Mouse (Mus musculus): ENCODE results near the gene Lat2. TPM values are rescaled to one million over a fixed set of nuclear protein-coding genes. Genes with fewer than 3 reads are reported as not detected.
A peak's percentile ranks its signal among the peaks of the same experiment; 100 is the strongest.

Lat2 gene
- polyA plus RNA-seq, 1 experiment from 2014 or later: 1.6 TPM

DNA sequence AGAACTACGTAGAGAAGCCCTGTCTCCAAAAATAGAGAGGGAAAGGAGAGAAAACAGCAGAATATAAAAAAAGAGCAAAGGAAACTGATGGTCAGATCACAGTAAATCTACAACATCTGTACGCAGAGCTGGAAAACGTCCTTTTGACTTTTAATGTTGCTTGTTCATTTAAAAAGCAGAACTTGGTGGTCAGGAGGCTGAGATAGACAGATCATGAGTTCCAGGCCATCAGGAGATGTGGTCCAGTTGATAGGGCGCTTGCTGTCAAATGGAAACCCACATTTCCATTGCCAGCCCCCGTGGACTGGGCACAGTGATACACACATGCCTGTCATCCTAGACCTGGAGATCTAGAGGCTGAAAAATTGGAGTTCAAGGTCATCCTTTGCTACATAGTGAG is 30.0 kb downstream of the Lat2 start:
- peak overlapping the region; percentile 76 for H3K4me2 ChIP-seq

DNA sequence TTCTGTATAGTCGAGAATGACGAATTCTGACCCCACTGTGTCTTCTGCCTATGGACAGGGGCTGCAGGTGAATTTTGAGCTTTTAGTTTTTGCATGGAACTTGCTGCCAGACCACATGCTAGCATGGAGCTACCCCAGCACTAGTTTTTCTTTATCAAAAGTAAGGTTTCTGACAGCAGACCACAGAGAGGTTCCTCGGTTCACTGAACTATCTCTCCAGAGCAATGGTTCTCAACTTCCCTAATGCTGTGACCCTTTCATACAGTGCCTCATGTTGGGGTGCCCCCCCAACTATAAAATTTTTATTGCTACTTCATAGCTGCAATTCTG is 31.0 kb downstream of the Lat2 start:
- H3K9me3 ChIP-seq (replicated peaks): no peaks in the 10 kb centered on the region

More for the DNA sequence above, 30.0 kb downstream of the Lat2 start:
- ATAC-seq (ENCODE audit: low read depth) (no peak), DNase-seq (no peak)
- Histone ChIP-seq H3K36me3 (peaks cover 30% of the 10 kb centered on the region), H3K9me3 (replicated peaks) (no peaks in the 10 kb centered on the region), H3K27me3 (no peaks in the 10 kb centered on the region), H3K4me1 (replicated peaks) (peaks cover 43% of the 10 kb centered on the region), H3K27ac (peak overlapping the region; percentile 75; the same call in 1 of the 2 replicates), H3K9ac (peak overlapping the region; percentile 87), H3K4me3 (replicated peaks) (no peak overlapping the region)
- 29% methylated on average over 5 of the region's 5 CpGs for WGBS (ENCODE audit: insufficient replicate concordance)

GRCm38 (mm10) chr5:134583006-134583883 is 31.6 kb downstream of the Lat2 start:
- peak; percentile 30; the same call in 1 of the 2 replicates for ATAC-seq (ENCODE audit: low read depth)
- no peak for DNase-seq
- Histone ChIP-seq H3K4me3 (replicated peaks) (peak overlapping the region; percentile 78), H3K4me1 (replicated peaks) (peaks cover 35% of the 10 kb centered on the region), H3K27ac (peak overlapping the region; percentile 75), H3K4me2 (peak overlapping the region; percentile 76), H3K9ac (peak overlapping the region; percentile 87), H3K36me3 (peaks cover 17% of the 10 kb centered on the region), H3K9me3 (replicated peaks) (no peaks in the 10 kb centered on the region), H3K27me3 (no peaks in the 10 kb centered on the region)
- WGBS (ENCODE audit: insufficient replicate concordance): 18% methylated on average over 15 of the region's 15 CpGs

More for the DNA sequence above, 31.0 kb downstream of the Lat2 start:
- Histone ChIP-seq H3K36me3 (peaks cover 22% of the 10 kb centered on the region), H3K27me3 (no peaks in the 10 kb centered on the region), H3K9ac (peak overlapping the region; percentile 87), H3K4me3 (replicated peaks) (peak overlapping the region; percentile 78), H3K27ac (peak overlapping the region; percentile 75), H3K4me2 (peak overlapping the region; percentile 76), H3K4me1 (replicated peaks) (peaks cover 40% of the 10 kb centered on the region)
- WGBS (ENCODE audit: insufficient replicate concordance): 28% methylated on average over 3 of the region's 3 CpGs
- DNase-seq (no peak), ATAC-seq (ENCODE audit: low read depth) (no peak)

DNA sequence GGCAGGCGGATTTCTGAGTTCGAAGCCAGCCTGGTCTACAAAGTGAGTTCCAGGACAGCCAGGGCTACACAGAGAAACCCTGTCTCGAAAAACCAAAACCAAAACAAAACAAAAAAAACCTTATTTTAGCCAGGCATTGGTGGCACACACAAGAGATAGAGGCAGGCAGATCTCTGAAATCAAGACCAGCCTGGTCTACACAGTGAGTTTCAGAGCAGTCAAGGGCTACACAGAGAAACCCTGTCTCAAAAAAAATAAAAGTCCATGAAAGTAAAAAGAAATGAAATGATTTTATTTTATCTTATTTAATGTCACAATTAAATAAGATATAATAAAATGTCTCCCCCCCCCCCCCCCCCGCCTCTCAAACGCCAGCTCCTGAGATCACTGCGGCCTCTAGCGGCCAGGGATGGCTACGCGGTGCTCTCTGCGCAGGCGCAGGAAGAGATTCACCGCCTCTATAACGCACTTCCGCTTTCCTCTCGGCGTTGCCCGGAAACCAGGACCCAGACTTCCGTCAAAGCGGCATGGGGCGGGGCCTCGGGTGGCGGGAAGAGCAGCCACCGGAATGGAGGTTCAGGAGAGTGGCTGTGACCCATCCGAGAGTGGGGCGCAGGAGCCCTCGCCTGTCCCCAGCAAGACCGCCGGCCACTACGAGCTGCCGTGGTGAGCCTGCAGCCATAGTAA is 32.5 kb downstream of the Lat2 start:
- DNase-seq (peak; percentile 95), ATAC-seq (ENCODE audit: low read depth) (peak; percentile 94)
- 8% methylated on average over 27 of the region's 30 CpGs for WGBS (ENCODE audit: insufficient replicate concordance)
- Histone ChIP-seq H3K4me1 (replicated peaks) (peaks cover 35% of the 10 kb centered on the region), H3K9me3 (replicated peaks) (no peaks in the 10 kb centered on the region), H3K4me2 (peak overlapping the region; percentile 76), H3K27me3 (no peaks in the 10 kb centered on the region), H3K27ac (peak overlapping the region; percentile 75), H3K4me3 (replicated peaks) (peak overlapping the region; percentile 78), H3K9ac (peak overlapping the region; percentile 87), H3K36me3 (peaks cover 11% of the 10 kb centered on the region)

- H3K27me3 ChIP-seq: no peaks in the 10 kb centered on the region
- peaks cover 43% of the 10 kb centered on the region for H3K4me1 ChIP-seq (replicated peaks)
- WGBS (ENCODE audit: insufficient replicate concordance): 75% methylated on average over 5 of the region's 5 CpGs
- H3K4me3 ChIP-seq (replicated peaks): no peak within 1 kb of the TSS
- H3K27ac ChIP-seq: no peak within 1 kb of the TSS
- H3K9me3 ChIP-seq (replicated peaks): no peaks in the 10 kb centered on the region
- no peak within 1 kb of the TSS for H3K9ac ChIP-seq
- DNase-seq (no peak), ATAC-seq (ENCODE audit: low read depth) (no peak)
- no peak within 1 kb of the TSS for H3K4me2 ChIP-seq
- no peaks in the 10 kb centered on the region for H3K36me3 ChIP-seq
Measured at GRCm38 (mm10) chr5:134581146-134581545, 33.7 kb downstream of the Lat2 start, which contains the start of gene Rfc2. Gene Rfc2 (plus strand): TSS chr5:134581366.

GRCm38 (mm10) chr5:134579135-134579534 is 35.7 kb downstream of the Lat2 start:
- Histone ChIP-seq H3K36me3 (no peaks in the 10 kb centered on the region), H3K27me3 (no peaks in the 10 kb centered on the region), H3K9ac (no peak overlapping the region), H3K9me3 (replicated peaks) (no peaks in the 10 kb centered on the region), H3K4me2 (no peak overlapping the region), H3K4me1 (replicated peaks) (peaks cover 30% of the 10 kb centered on the region), H3K27ac (no peak overlapping the region), H3K4me3 (replicated peaks) (no peak overlapping the region)
- 58% methylated on average over 3 of the region's 3 CpGs for WGBS (ENCODE audit: insufficient replicate concordance)
- DNase-seq (no peak), ATAC-seq (ENCODE audit: low read depth) (no peak)

- H3K4me1 ChIP-seq (replicated peaks): peaks cover 26% of the 10 kb centered on the region
- 79% methylated on average over 7 of the region's 7 CpGs for WGBS (ENCODE audit: insufficient replicate concordance)
- H3K9me3 ChIP-seq (replicated peaks): no peaks in the 10 kb centered on the region
- H3K27me3 ChIP-seq: no peaks in the 10 kb centered on the region
- no peak overlapping the region for H3K4me2 ChIP-seq
- H3K36me3 ChIP-seq: no peaks in the 10 kb centered on the region
- ATAC-seq (ENCODE audit: low read depth) (no peak), DNase-seq (no peak)
- H3K4me3 ChIP-seq (replicated peaks): no peak overlapping the region
- H3K27ac ChIP-seq: no peak overlapping the region
- H3K9ac ChIP-seq: no peak overlapping the region
Measured at GRCm38 (mm10) chr5:134577534-134577933, 37.3 kb downstream of the Lat2 start.

DNA sequence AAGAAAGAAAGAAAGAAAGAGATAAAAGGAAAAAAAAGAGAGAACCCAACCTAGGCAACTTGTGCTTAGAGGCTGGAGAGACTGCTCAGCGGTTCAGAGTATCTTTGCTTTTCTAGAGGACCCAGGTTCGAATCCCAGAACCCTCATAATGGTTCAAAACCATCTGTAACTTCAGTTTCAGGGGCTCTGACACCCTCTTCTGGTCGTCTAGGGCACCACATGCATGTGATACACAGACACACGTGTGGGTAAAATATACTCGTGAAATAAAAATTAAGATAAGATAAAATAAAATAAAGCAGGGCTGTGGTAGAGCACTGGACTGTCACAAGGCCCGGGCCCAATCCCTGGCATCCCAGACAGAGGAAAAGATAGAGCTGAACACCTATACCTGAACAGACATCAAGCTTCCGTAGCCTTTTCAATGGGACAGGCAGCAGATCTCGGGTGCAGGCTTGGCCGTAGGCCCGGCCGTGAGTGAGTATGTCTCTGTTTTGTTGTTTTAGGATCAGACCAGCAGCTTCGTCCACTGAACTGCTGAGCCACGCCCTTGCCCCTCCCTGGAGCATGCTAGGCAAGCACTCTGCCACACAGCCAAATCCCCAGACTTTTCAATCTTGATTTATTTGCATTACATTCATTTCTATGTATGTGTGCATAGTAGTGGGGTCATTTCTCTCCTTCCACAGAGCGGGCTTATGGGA is 38.2 kb downstream of the Lat2 start:
- H3K4me2 ChIP-seq: no peak overlapping the region
- H3K27me3 ChIP-seq: no peaks in the 10 kb centered on the region
- no peak for DNase-seq
- H3K27ac ChIP-seq: no peak overlapping the region
- H3K4me1 ChIP-seq (replicated peaks): peaks cover 35% of the 10 kb centered on the region
- WGBS (ENCODE audit: insufficient replicate concordance): 68% methylated on average over 14 of the region's 14 CpGs
- no peaks in the 10 kb centered on the region for H3K36me3 ChIP-seq
- H3K4me3 ChIP-seq (replicated peaks): no peak overlapping the region
- ATAC-seq (ENCODE audit: low read depth): no peak
- H3K9ac ChIP-seq: no peak overlapping the region
- no peaks in the 10 kb centered on the region for H3K9me3 ChIP-seq (replicated peaks)

- DNase-seq (no peak), ATAC-seq (ENCODE audit: low read depth) (no peak)
- 61% methylated on average over 5 of the region's 5 CpGs for WGBS (ENCODE audit: insufficient replicate concordance)
- Histone ChIP-seq H3K27me3 (no peaks in the 10 kb centered on the region), H3K36me3 (no peaks in the 10 kb centered on the region), H3K4me2 (no peak overlapping the region), H3K9me3 (replicated peaks) (no peaks in the 10 kb centered on the region), H3K27ac (no peak overlapping the region), H3K4me3 (replicated peaks) (no peak overlapping the region), H3K4me1 (replicated peaks) (peaks cover 40% of the 10 kb centered on the region), H3K9ac (no peak overlapping the region)
Measured at GRCm38 (mm10) chr5:134575833-134576232, 39.0 kb downstream of the Lat2 start.

DNA sequence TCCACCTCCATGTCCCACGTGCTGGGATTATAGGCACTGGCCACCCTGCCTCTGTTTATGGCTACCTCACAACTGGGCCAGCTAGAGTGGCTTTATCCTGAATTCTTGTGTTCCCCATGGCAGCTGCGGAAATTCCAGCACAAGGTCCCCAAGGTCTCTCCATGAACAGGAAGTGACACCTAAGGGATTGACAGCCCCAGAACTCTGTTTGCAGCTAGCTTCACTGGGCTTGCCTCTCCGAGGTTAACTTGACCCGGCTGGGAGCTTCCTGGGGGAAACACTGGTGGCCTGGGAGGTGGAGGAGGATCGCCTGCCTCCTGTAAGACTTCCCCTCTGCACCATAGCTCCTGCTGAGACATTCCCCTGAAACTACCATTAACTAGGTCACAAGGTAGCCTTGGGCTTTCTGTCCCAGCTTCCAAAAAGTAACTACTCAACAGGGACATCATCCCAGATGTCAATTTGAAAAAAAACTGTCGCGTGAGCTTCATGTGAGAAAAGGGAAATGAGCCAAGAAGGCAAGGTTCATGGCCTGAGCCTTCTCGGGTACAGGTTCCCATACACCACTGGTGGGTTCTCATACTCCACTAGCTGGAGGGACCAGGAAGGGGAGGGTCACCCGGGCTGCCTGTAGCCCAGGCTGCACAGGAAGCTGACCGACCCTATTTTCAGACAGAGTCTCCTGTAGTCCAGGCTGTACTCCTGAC is 42.2 kb downstream of the Lat2 start:
- WGBS (ENCODE audit: insufficient replicate concordance): 22% methylated on average over 10 of the region's 10 CpGs
- peak overlapping the region; percentile 55 for H3K4me3 ChIP-seq (replicated peaks)
- no peaks in the 10 kb centered on the region for H3K27me3 ChIP-seq
- H3K9ac ChIP-seq: peak overlapping the region; percentile 58
- no peaks in the 10 kb centered on the region for H3K36me3 ChIP-seq
- H3K4me1 ChIP-seq (replicated peaks): peaks cover 40% of the 10 kb centered on the region
- H3K9me3 ChIP-seq (replicated peaks): no peaks in the 10 kb centered on the region
- no peak for DNase-seq
- peak overlapping the region; percentile 4 for H3K27ac ChIP-seq
- peak overlapping the region; percentile 77 for H3K4me2 ChIP-seq
- no peak for ATAC-seq (ENCODE audit: low read depth)

Measured in liver, embryonic 13.5 days (tissue).